ENCODE assay signal across 26 mouse cellular contexts in the genomic region with DNA sequence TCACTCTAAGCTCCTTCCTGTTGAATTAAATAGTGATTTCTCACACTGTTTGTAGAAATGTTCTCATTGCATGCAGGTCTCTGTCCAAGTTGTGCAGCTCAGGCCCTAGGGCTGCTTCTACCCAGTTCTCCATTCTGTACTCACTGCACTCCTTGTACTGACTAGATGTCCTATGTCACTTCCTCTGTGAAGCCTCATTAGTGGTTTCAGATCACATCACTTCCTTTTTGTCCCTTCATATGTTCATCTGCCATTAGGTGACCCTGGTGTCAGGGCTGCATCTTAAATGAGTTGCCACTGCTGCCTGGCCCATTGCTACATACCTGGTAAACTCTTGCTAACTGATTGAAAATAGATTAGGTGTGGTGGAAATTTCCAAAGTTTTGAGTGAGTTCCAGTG. TPM values are rescaled to one million over a fixed set of nuclear protein-coding genes. Genes with fewer than 3 reads are reported as not detected.
DNase-seq lines count a peak whose midpoint lies in the region; ATAC-seq and TF ChIP-seq lines count a peak whose summit lies in the region.
"Had no signal": no experiment of that assay in that cellular context is flagged by ENCODE, and none has a peak within 500 bp of the region (broad histone marks: within the 10 kb centered on the region; RNA-seq: fewer than 3 reads in every experiment).

No protein-coding gene starts in this region.

- H3K27ac ChIP-seq in liver, postnatal 0 days (ENCODE audit: low read depth), result no peak overlapping the region
- H3K27ac ChIP-seq in liver, embryonic 11.5 days (ENCODE audit: low read depth, low read length), result no peak overlapping the region
- H3K27ac ChIP-seq: embryonic facial prominence, embryonic 10.5 days; gastrocnemius, adult 2 months; heart, embryonic 10.5 days; hindbrain, embryonic 15.5 days had no signal

- H3K36me3 ChIP-seq in liver, postnatal 0 days (replicated peaks; ENCODE audit: insufficient read depth, low read length), result no peaks in the 10 kb centered on the region
- H3K36me3 ChIP-seq in liver, embryonic 11.5 days (ENCODE audit: control insufficient read depth, insufficient read depth, low read length), result no peaks in the 10 kb centered on the region
- H3K36me3 ChIP-seq: heart, embryonic 10.5 days; hindbrain, embryonic 10.5 days; hindbrain, embryonic 15.5 days had no signal

- no peak for DNase-seq in liver, postnatal 0 days
- no peak for DNase-seq in liver, embryonic 11.5 days (ENCODE audit: low spot score)
- peak; percentile 37 for DNase-seq in A20 (ENCODE audit: low read depth, low spot score)
- DNase-seq in T-cell, adult 2 months (ENCODE audit: low spot score), result no peak
- DNase-seq: adrenal gland, postnatal 14 days; B cell, adult 2 months; cerebellum, adult 18-20 months; cerebellum, adult 9-11 months; cerebellum, postnatal 36 days; gastrocnemius, adult 2 months; gastrocnemius, postnatal 25 days; heart, adult 18-20 months; heart, postnatal 10 days had no signal

- no peaks in the 10 kb centered on the region for H3K27me3 ChIP-seq in liver, postnatal 0 days (ENCODE audit: insufficient read depth, low read length)
- no peaks in the 10 kb centered on the region for H3K27me3 ChIP-seq in liver, embryonic 11.5 days (replicated peaks; ENCODE audit: control insufficient read depth, insufficient read depth, low read length)
- H3K27me3 ChIP-seq: hindbrain, embryonic 15.5 days had no signal

- H3K9ac ChIP-seq in liver, postnatal 0 days (replicated peaks), result no peak overlapping the region
- no peak overlapping the region for H3K9ac ChIP-seq in liver, embryonic 11.5 days (ENCODE audit: low read depth, low read length)
- H3K9ac ChIP-seq: hindbrain, embryonic 15.5 days had no signal

- no peaks in the 10 kb centered on the region for H3K9me3 ChIP-seq in liver, postnatal 0 days (ENCODE audit: low read length)
- no peaks in the 10 kb centered on the region for H3K9me3 ChIP-seq in liver, embryonic 11.5 days (ENCODE audit: control insufficient read depth, low read length)
- H3K9me3 ChIP-seq: embryonic facial prominence, embryonic 10.5 days; forebrain, embryonic 10.5 days; heart, embryonic 10.5 days; hindbrain, embryonic 15.5 days had no signal

- no peak for TF ChIP-seq EP300 in liver, postnatal 0 days (IDR thresholded peaks at IDR 0.05; ENCODE audit: low read depth)

- H3K4me2 ChIP-seq in liver, postnatal 0 days (ENCODE audit: low read depth, low read length), result no peak overlapping the region
- H3K4me2 ChIP-seq in liver, embryonic 11.5 days, result no peak overlapping the region
- H3K4me2 ChIP-seq: hindbrain, embryonic 15.5 days had no signal

- 0 out of 2 replicates have a peak, but pooled peaks have one; percentile 31 for ATAC-seq in liver, postnatal 0 days
- ATAC-seq in liver, embryonic 11.5 days (replicated peaks; ENCODE audit: low FRiP score), result no peak
- ATAC-seq in granulocyte monocyte progenitor cell, adult 5-6 weeks (replicated peaks; ENCODE audit: poor library complexity, severe bottlenecking), result peak; percentile 89
- ATAC-seq in megakaryocyte progenitor cell, adult 5-6 weeks (replicated peaks; ENCODE audit: poor library complexity), result peak; percentile 85
- ATAC-seq in monocyte, adult 5-6 weeks (replicated peaks; ENCODE audit: insufficient number of reproducible peaks, low FRiP score, low TSS enrichment, poor library complexity, severe bottlenecking), result no peak
- ATAC-seq in erythroblast, adult 5-6 weeks (replicated peaks; ENCODE audit: low FRiP score, poor library complexity, severe bottlenecking), result no peak
- ATAC-seq: activated CD4-positive, CD25-positive, alpha-beta regulatory T cell, adult 4 months; CD4-positive, CD25-positive, alpha-beta regulatory T cell, adult 4 months; forebrain, embryonic 14.5 days had no signal

- H3K4me3 ChIP-seq in liver, postnatal 0 days (ENCODE audit: low read depth, low read length), result no peak overlapping the region
- H3K4me3 ChIP-seq in liver, embryonic 11.5 days (ENCODE audit: low read depth, low read length), result no peak overlapping the region
- H3K4me3 ChIP-seq: embryonic facial prominence, embryonic 10.5 days; erythroblast, embryonic 14.5 days; forebrain, embryonic 10.5 days; gastrocnemius, adult 2 months; heart, embryonic 10.5 days; hindbrain, embryonic 10.5 days; hindbrain, embryonic 15.5 days had no signal

- no peaks in the 10 kb centered on the region for H3K4me1 ChIP-seq in liver, postnatal 0 days (ENCODE audit: insufficient read depth)
- no peaks in the 10 kb centered on the region for H3K4me1 ChIP-seq in liver, embryonic 11.5 days (replicated peaks; ENCODE audit: control insufficient read depth, insufficient read depth, low read length)
- H3K4me1 ChIP-seq: hindbrain, embryonic 15.5 days had no signal

- no peak for TF ChIP-seq CTCF in liver, postnatal 0 days (IDR thresholded peaks at IDR 0.05; ENCODE audit: low read depth)

RNA-seq across cellular contexts. Expression of gene Nubpl, which starts 22.7 kb away (rescaled TPM):
- 6.9 and 7.9 TPM in 2 replicates for polyA plus RNA-seq in liver, postnatal 0 days (2015; fragmentation: Nextera tagmentation; extraction: Ambion mirVana)
- 12.4 and 13.3 TPM in 2 replicates for polyA plus RNA-seq in liver, embryonic 11.5 days (2014; fragmentation: Nextera tagmentation; extraction: Ambion mirVana)
- 5.3 and 6.4 TPM in 2 replicates for total RNA-seq in granulocyte monocyte progenitor cell, adult 5-6 weeks (2014; fragmentation: Nextera tagmentation)
- total RNA-seq in granulocyte monocyte progenitor cell, adult 5-6 weeks (2017), result 4.6 and 7.4 TPM in 2 replicates
- 8.6 and 10.3 TPM in 2 replicates for total RNA-seq in megakaryocyte progenitor cell, adult 5-6 weeks (2015)
- total RNA-seq in megakaryocyte progenitor cell, adult 5-6 weeks (2017), result 2.8 and 4.2 TPM in 2 replicates
- total RNA-seq in monocyte, adult 5-6 weeks (2017), result 0.85 to 4.8 TPM (median 0.95 TPM) in 3 replicates
- 1.5 TPM in 2 replicates for total RNA-seq in erythroblast, adult 5-6 weeks (2015; ENCODE audit: low replicate concordance)
- total RNA-seq in erythroblast, adult 5-6 weeks (2017; ENCODE audit: low replicate concordance), result not detected in 2 replicates

Comparison
In these comparisons a context has a peak if more than half of its experiments do, and no peak if none do; other contexts are left out.
1. ATAC-seq: peak in liver, postnatal 0 days (single experiment), granulocyte monocyte progenitor cell, adult 5-6 weeks (single experiment) and megakaryocyte progenitor cell, adult 5-6 weeks (single experiment); none in liver, embryonic 11.5 days (single experiment), monocyte, adult 5-6 weeks (single experiment) and erythroblast, adult 5-6 weeks (single experiment).